11 mouse cellular contexts compared by ENCODE assay signal in genomic region chr10:37342675-37343074, GRCm38 (mm10).
A peak's percentile ranks its signal among the peaks of the same experiment; 100 is the strongest.
DNase-seq lines count a peak whose midpoint lies in the region; ATAC-seq and TF ChIP-seq lines count a peak whose summit lies in the region.
"Had no signal": no experiment of that assay in that cellular context is flagged by ENCODE, and none has a peak within 500 bp of the region (broad histone marks: within the 10 kb centered on the region; RNA-seq: fewer than 3 reads in every experiment).

No protein-coding gene starts in this region.

- H3K27me3 ChIP-seq in embryonic facial prominence, embryonic 14.5 days (replicated peaks; ENCODE audit: control insufficient read depth, insufficient read depth, low read length) = no peaks in the 10 kb centered on the region
- no peaks in the 10 kb centered on the region for H3K27me3 ChIP-seq in embryonic facial prominence, embryonic 10.5 days (replicated peaks; ENCODE audit: low read depth, poor library complexity, severe bottlenecking)
- H3K27me3 ChIP-seq: neural tube, embryonic 13.5 days had no signal

- H3K27ac ChIP-seq in embryonic facial prominence, embryonic 14.5 days (replicated peaks; ENCODE audit: low read depth, low read length) = no peak overlapping the region
- no peak overlapping the region for H3K27ac ChIP-seq in embryonic facial prominence, embryonic 10.5 days (replicated peaks)
- peak overlapping the region; percentile 20; the same call in 1 of the 2 replicates for H3K27ac ChIP-seq in bone marrow, adult 2 months (ENCODE audit: control insufficient read depth, insufficient read depth, low read depth, low read length, poor library complexity)
- peak overlapping the region; percentile 37; the same call in 1 of the 2 replicates for H3K27ac ChIP-seq in cortical plate, adult 2 months (ENCODE audit: insufficient read depth, low read length)
- H3K27ac ChIP-seq: neural tube, embryonic 13.5 days had no signal

- no peak for TF ChIP-seq POLR2A in bone marrow, adult 2 months (IDR thresholded peaks at IDR 0.05; ENCODE audit: borderline replicate concordance, control insufficient read depth, low read depth, low read length)
- TF ChIP-seq POLR2A in cortical plate, adult 2 months (IDR thresholded peaks at IDR 0.05; ENCODE audit: extremely low read depth, insufficient read depth, low read length) = no peak

- no peak overlapping the region for H3K4me3 ChIP-seq in embryonic facial prominence, embryonic 14.5 days (ENCODE audit: low read depth, low read length)
- H3K4me3 ChIP-seq in embryonic facial prominence, embryonic 10.5 days = no peak overlapping the region
- H3K4me3 ChIP-seq in bone marrow, adult 2 months (replicated peaks; ENCODE audit: control insufficient read depth, low read depth, low read length) = no peak overlapping the region
- H3K4me3 ChIP-seq in cortical plate, adult 2 months (ENCODE audit: insufficient read depth, low read length) = no peak overlapping the region
- H3K4me3 ChIP-seq: neural tube, embryonic 13.5 days had no signal

- no peaks in the 10 kb centered on the region for H3K9me3 ChIP-seq in embryonic facial prominence, embryonic 14.5 days (ENCODE audit: control insufficient read depth, low read length)
- H3K9me3 ChIP-seq in embryonic facial prominence, embryonic 10.5 days = no peaks in the 10 kb centered on the region
- H3K9me3 ChIP-seq: neural tube, embryonic 13.5 days had no signal

- no peak overlapping the region for H3K4me2 ChIP-seq in embryonic facial prominence, embryonic 14.5 days (ENCODE audit: low read depth, low read length)
- H3K4me2 ChIP-seq: neural tube, embryonic 13.5 days had no signal

- no peaks in the 10 kb centered on the region; the same call in 1 of the 2 replicates for H3K4me1 ChIP-seq in embryonic facial prominence, embryonic 14.5 days (ENCODE audit: control insufficient read depth, insufficient read depth, low read length)
- peaks cover 2% of the 10 kb centered on the region; the same call in 1 of the 2 replicates for H3K4me1 ChIP-seq in embryonic facial prominence, embryonic 10.5 days
- no peaks in the 10 kb centered on the region; the same call in 1 of the 2 replicates for H3K4me1 ChIP-seq in bone marrow, adult 2 months (ENCODE audit: control insufficient read depth, insufficient read depth, low read length)
- H3K4me1 ChIP-seq in cortical plate, adult 2 months (ENCODE audit: control insufficient read depth, insufficient read depth, low read length) = no peaks in the 10 kb centered on the region
- H3K4me1 ChIP-seq: neural tube, embryonic 13.5 days had no signal

- H3K9ac ChIP-seq in embryonic facial prominence, embryonic 14.5 days (ENCODE audit: low read depth, low read length) = no peak overlapping the region
- H3K9ac ChIP-seq: neural tube, embryonic 13.5 days had no signal

- H3K36me3 ChIP-seq in embryonic facial prominence, embryonic 14.5 days (ENCODE audit: control insufficient read depth, insufficient read depth, low read length) = no peaks in the 10 kb centered on the region
- no peaks in the 10 kb centered on the region for H3K36me3 ChIP-seq in embryonic facial prominence, embryonic 10.5 days (replicated peaks)
- H3K36me3 ChIP-seq: neural tube, embryonic 13.5 days had no signal

- DNase-seq in embryonic facial prominence, embryonic 14.5 days (ENCODE audit: low spot score) = peak; percentile 65
- no peak for DNase-seq in embryonic facial prominence, embryonic 10.5 days (ENCODE audit: low spot score)
- DNase-seq in kidney, postnatal 4 days = peak; percentile 14 to 27
- DNase-seq in kidney, postnatal 36 days = no peak
- DNase-seq in T-cell, adult 2 months (ENCODE audit: low spot score) = no peak
- no peak for DNase-seq in adrenal gland, postnatal 14 days
- DNase-seq: kidney, postnatal 14 days; liver had no signal

- ATAC-seq in embryonic facial prominence, embryonic 14.5 days (ENCODE audit: low read depth) = 0 out of 2 replicates have a peak, but pooled peaks have one; percentile 18

- TF ChIP-seq CTCF in bone marrow, adult 2 months (IDR thresholded peaks at IDR 0.05; ENCODE audit: control insufficient read depth, insufficient read depth, low read length) = no peak
- no peak for TF ChIP-seq CTCF in cortical plate, adult 2 months (IDR thresholded peaks at IDR 0.05; ENCODE audit: extremely low read depth, insufficient read depth, low read length)

Comparison
In these comparisons a context has a peak if more than half of its experiments do, and no peak if none do; other contexts are left out.
1. DNase-seq: peak in embryonic facial prominence, embryonic 14.5 days (single experiment) and kidney, postnatal 4 days (2 of 2); none in embryonic facial prominence, embryonic 10.5 days (single experiment), kidney, postnatal 36 days (0 of 2), T-cell, adult 2 months (single experiment) and adrenal gland, postnatal 14 days (single experiment).
2. H3K27ac ChIP-seq: peak in bone marrow, adult 2 months (single experiment) and cortical plate, adult 2 months (single experiment); none in embryonic facial prominence, embryonic 14.5 days (single experiment) and embryonic facial prominence, embryonic 10.5 days (single experiment).